Mouse (Mus musculus) ES-Bruce4 (cell line): Measurements from ENCODE around the gene Enah.

Experiments
- CTCF ChIP-seq: IDR thresholded peaks from one replicate; pipeline ENCODE4 v1.8.1; 2011; ENCODE audit warnings: low read depth, low read length
- EP300 ChIP-seq: IDR thresholded peaks from 2 replicates; pipeline ENCODE4 v1.6.1; 2011; ENCODE audit warnings: low read depth, low read length; ENCODE audit not compliant: insufficient read depth
- POLR2A ChIP-seq: IDR thresholded peaks from one replicate; pipeline ENCODE4 v1.8.1; 2011; ENCODE audit warnings: low read length; ENCODE audit not compliant: insufficient read depth

DNA sequence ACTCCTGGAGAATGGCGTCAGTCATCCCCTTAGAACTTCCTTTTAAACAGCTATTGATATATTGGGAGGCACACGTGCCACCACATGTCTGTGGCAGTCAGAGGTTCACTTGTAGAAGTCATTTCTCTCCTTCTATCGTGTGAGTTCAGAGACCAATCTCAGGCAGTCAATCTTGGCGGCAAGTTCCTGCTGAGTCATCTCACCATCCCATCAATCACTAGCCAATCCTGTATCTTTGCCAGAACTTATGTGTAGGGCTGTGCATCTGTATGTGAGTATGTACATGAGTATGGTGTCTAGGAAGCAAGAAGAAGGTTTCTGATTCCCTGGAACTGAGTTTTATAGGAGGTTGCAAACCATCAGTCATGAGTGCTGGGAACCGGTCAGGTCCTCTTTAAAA is 40.0 kb upstream of the Enah start:
- no peak for TF ChIP-seq CTCF
- no peak for TF ChIP-seq POLR2A
- TF ChIP-seq EP300: no peak
